In genomic region chr15:5185366-5186292, GRCm38 (mm10) we compare ENCODE assay signal across 8 mouse cellular contexts. TPM values are rescaled to one million over a fixed set of nuclear protein-coding genes. Genes with fewer than 3 reads are reported as not detected.
DNase-seq lines count a peak whose midpoint lies in the region; ATAC-seq and TF ChIP-seq lines count a peak whose summit lies in the region.

TSS of gene Ttc33 (plus strand) at chr15:5185525.

- WGBS in forebrain, embryonic 15.5 days: under 1% methylated on average over 55 of the region's 55 CpGs
- WGBS in liver, postnatal 0 days (ENCODE audit: insufficient replicate concordance): under 1% methylated on average over 55 of the region's 55 CpGs
- under 1% methylated on average over 54 of the region's 55 CpGs for WGBS in neural tube, embryonic 13.5 days

- no peaks in the 10 kb centered on the region for H3K27me3 ChIP-seq in forebrain, embryonic 15.5 days
- no peaks in the 10 kb centered on the region for H3K27me3 ChIP-seq in liver, postnatal 0 days (ENCODE audit: insufficient read depth, low read length)
- H3K27me3 ChIP-seq in neural tube, embryonic 13.5 days: no peaks in the 10 kb centered on the region

- peak within 1 kb of the TSS; percentile 88 for H3K9ac ChIP-seq in ES-E14 (ENCODE audit: insufficient read depth, low read depth, low read length, poor library complexity, severe bottlenecking)
- peak within 1 kb of the TSS; percentile 78 for H3K9ac ChIP-seq in forebrain, embryonic 15.5 days (replicated peaks)
- H3K9ac ChIP-seq in liver, postnatal 0 days (replicated peaks): peak within 1 kb of the TSS; percentile 87
- peak within 1 kb of the TSS; percentile 87 for H3K9ac ChIP-seq in neural tube, embryonic 13.5 days

- peak; percentile 49 for DNase-seq in ES-E14 (ENCODE audit: low read depth, low spot score)
- peak; percentile 80 for DNase-seq in cerebellum, adult 11-12 months
- peak; percentile 56 for DNase-seq in heart, postnatal 25 days (ENCODE audit: low spot score)
- DNase-seq in layer of hippocampus, adult 11-12 months (ENCODE audit: low spot score): peak; percentile 83
- DNase-seq in liver, postnatal 0 days: peak; percentile 82
- peak; percentile 82 for DNase-seq in telencephalon, adult 2 months (ENCODE audit: low read depth, low spot score)

- peak; percentile 93 for ATAC-seq in forebrain, embryonic 15.5 days (replicated peaks)
- ATAC-seq in liver, postnatal 0 days: peak; percentile 91
- peak; percentile 93 for ATAC-seq in neural tube, embryonic 13.5 days (ENCODE audit: low read depth)

- H3K4me2 ChIP-seq in forebrain, embryonic 15.5 days (replicated peaks): peak within 1 kb of the TSS; percentile 56
- peak within 1 kb of the TSS; percentile 80 for H3K4me2 ChIP-seq in liver, postnatal 0 days (ENCODE audit: low read depth, low read length)
- H3K4me2 ChIP-seq in neural tube, embryonic 13.5 days: peak within 1 kb of the TSS; percentile 83

- H3K36me3 ChIP-seq in ES-E14 (ENCODE audit: control insufficient read depth, insufficient read depth, low read length, poor library complexity, severe bottlenecking): peaks cover 3% of the 10 kb centered on the region
- H3K36me3 ChIP-seq in forebrain, embryonic 15.5 days: peaks cover 8% of the 10 kb centered on the region
- H3K36me3 ChIP-seq in liver, postnatal 0 days (replicated peaks; ENCODE audit: insufficient read depth, low read length): peaks cover 9% of the 10 kb centered on the region
- peaks cover 13% of the 10 kb centered on the region for H3K36me3 ChIP-seq in neural tube, embryonic 13.5 days

- peak within 1 kb of the TSS; percentile 76 to 95 for H3K4me3 ChIP-seq in ES-E14 (ENCODE audit: insufficient read depth in 1 of 2, low read depth in 1 of 2, low read length in 2 of 2, poor library complexity in 1 of 2, severe bottlenecking in 1 of 2)
- H3K4me3 ChIP-seq in forebrain, embryonic 15.5 days: peak within 1 kb of the TSS; percentile 86
- H3K4me3 ChIP-seq in liver, postnatal 0 days (ENCODE audit: low read depth, low read length): peak within 1 kb of the TSS; percentile 95
- peak within 1 kb of the TSS; percentile 90 for H3K4me3 ChIP-seq in neural tube, embryonic 13.5 days

- intact Hi-C loops in heart, postnatal 25 days (cut with DNase I): no loop called here

- in situ Hi-C loops in ES-E14 (cut with MboI; ENCODE audit: low sequenced_read_pairs in 2 of 2, unreplicated experiment in 2 of 2): no loop called here

- no peaks in the 10 kb centered on the region for H3K9me3 ChIP-seq in ES-E14 (ENCODE audit: control insufficient read depth, insufficient read depth, low read depth, low read length)
- no peaks in the 10 kb centered on the region for H3K9me3 ChIP-seq in forebrain, embryonic 15.5 days
- H3K9me3 ChIP-seq in liver, postnatal 0 days (ENCODE audit: low read length): no peaks in the 10 kb centered on the region
- no peaks in the 10 kb centered on the region for H3K9me3 ChIP-seq in neural tube, embryonic 13.5 days

- peaks cover 0 to 7% of the 10 kb centered on the region in 2 experiments; a peak in 2 of 4 replicates for H3K4me1 ChIP-seq in ES-E14 (ENCODE audit: control insufficient read depth in 2 of 2, insufficient read depth in 2 of 2, low read length in 2 of 2, poor library complexity in 1 of 2)
- H3K4me1 ChIP-seq in forebrain, embryonic 15.5 days: peaks cover 17% of the 10 kb centered on the region
- peaks cover 17% of the 10 kb centered on the region for H3K4me1 ChIP-seq in liver, postnatal 0 days (ENCODE audit: insufficient read depth)
- H3K4me1 ChIP-seq in neural tube, embryonic 13.5 days (replicated peaks): peaks cover 31% of the 10 kb centered on the region

- no peak for TF ChIP-seq EP300 in liver, postnatal 0 days (IDR thresholded peaks at IDR 0.05; ENCODE audit: low read depth)

- peak; percentile 59 for TF ChIP-seq CTCF in liver, postnatal 0 days (IDR thresholded peaks at IDR 0.05; ENCODE audit: low read depth)

- peak within 1 kb of the TSS; percentile 41 for H3K27ac ChIP-seq in ES-E14 (ENCODE audit: insufficient read depth, low read depth, low read length, poor library complexity, severe bottlenecking)
- peak within 1 kb of the TSS; percentile 89 for H3K27ac ChIP-seq in forebrain, embryonic 15.5 days (replicated peaks)
- peak within 1 kb of the TSS; percentile 94 for H3K27ac ChIP-seq in liver, postnatal 0 days (ENCODE audit: low read depth)
- peak within 1 kb of the TSS; percentile 90 for H3K27ac ChIP-seq in neural tube, embryonic 13.5 days (replicated peaks)

TF ChIP-seq in ES-E14, 5 proteins besides CTCF, POLR2A, EP300 and RAD21:
- TF ChIP-seq ZNF384 (IDR thresholded peaks at IDR 0.05; ENCODE audit: low read depth, low read length) (no peak), HCFC1 (IDR thresholded peaks at IDR 0.05; ENCODE audit: borderline replicate concordance, insufficient read depth, low read length) (peak; percentile 79), ZC3H11A (IDR thresholded peaks at IDR 0.05; ENCODE audit: borderline replicate concordance, low read depth, low read length) (0 out of 2 replicates have a peak, but pooled peaks have one; percentile 9)

RNA-seq across cellular contexts. Expression of gene Ttc33, which starts in this region (rescaled TPM):
- total RNA-seq in ES-E14 (2012; rRNA removed): 24.2 and 25.2 TPM in 2 replicates
- polyA plus RNA-seq in forebrain, embryonic 15.5 days (2015; fragmentation: Nextera tagmentation; extraction: Ambion mirVana): 61.4 and 65.4 TPM in 2 replicates
- 10 to 100 TPM; 32.6 to 39.5 TPM for total RNA-seq in heart, postnatal 25 days (2021)
- polyA plus RNA-seq in liver, postnatal 0 days (2015; fragmentation: Nextera tagmentation; extraction: Ambion mirVana): 16.3 and 16.5 TPM in 2 replicates
- polyA plus RNA-seq in neural tube, embryonic 13.5 days (2015; fragmentation: Nextera tagmentation; extraction: Ambion mirVana): 55.0 and 58.3 TPM in 2 replicates

Comparison
In these comparisons a context has a peak if more than half of its experiments do, and no peak if none do; other contexts are left out.
1. Peak in every context shown above with its lines: DNase-seq, ATAC-seq, H3K4me3 ChIP-seq and H3K27ac ChIP-seq.
2. H3K27ac ChIP-seq: peak in every context shown above with its lines; median percentile 94 in liver, postnatal 0 days; 90 in neural tube, embryonic 13.5 days; 89 in forebrain, embryonic 15.5 days; 41 in ES-E14.